Mouse (Mus musculus) midbrain, embryonic 14.5 days (tissue): Measurements from ENCODE around the gene Sgpp2. TPM values are rescaled to one million over a fixed set of nuclear protein-coding genes. Genes with fewer than 3 reads are reported as not detected.

Source experiments
- ATAC-seq: fragments of 200-750 bp; cut with Nextera tagmentation; 2 replicates; pipeline ENCODE4 v1.8.0; 2017; ENCODE audit warnings: moderate number of reproducible peaks, moderate library complexity; ENCODE audit not compliant: low FRiP score, low TSS enrichment
- DNase-seq: peaks from one replicate; pipeline ENCODE4 v3.0.0-alpha.2; 2015
- H3K27ac ChIP-seq: fragments of 300-500 bp; sonication (generic); replicated peaks from 2 replicates; pipeline ENCODE4 v1.5.1; 2014; ENCODE audit warnings: mild to moderate bottlenecking, low read depth, low read length, moderate library complexity
- H3K27me3 ChIP-seq: fragments of 300-500 bp; sonication (generic); 2 replicates; pipeline ENCODE4 v1.6.1; 2014; ENCODE audit warnings: low read length, control low read depth, mixed read lengths; ENCODE audit not compliant: control insufficient read depth, insufficient read depth
- H3K36me3 ChIP-seq: fragments of 300-500 bp; sonication (generic); 2 replicates; pipeline ENCODE4 v1.6.1; 2014; ENCODE audit warnings: low read length, control low read depth; ENCODE audit not compliant: control insufficient read depth, insufficient read depth
- H3K4me1 ChIP-seq: fragments of 300-500 bp; sonication (generic); 2 replicates; pipeline ENCODE4 v1.6.1; 2014; ENCODE audit warnings: mild to moderate bottlenecking, antibody characterized with exemption, low read length, control low read depth; ENCODE audit not compliant: control insufficient read depth, insufficient read depth
- H3K4me2 ChIP-seq: fragments of 300-500 bp; sonication (generic); 2 replicates; pipeline ENCODE4 v1.6.1; 2014; ENCODE audit warnings: mild to moderate bottlenecking, low read length, moderate library complexity
- H3K4me3 ChIP-seq: fragments of 300-500 bp; sonication (generic); replicated peaks from 2 replicates; pipeline ENCODE4 v1.5.1; 2014; ENCODE audit warnings: low read depth, low read length
- H3K9ac ChIP-seq: fragments of 300-500 bp; sonication (generic); replicated peaks from 2 replicates; pipeline ENCODE4 v1.6.1; 2014; ENCODE audit warnings: mild to moderate bottlenecking, low read length, moderate library complexity
- H3K9me3 ChIP-seq: fragments of 300-500 bp; sonication (generic); 2 replicates; pipeline ENCODE4 v1.6.1; 2016; ENCODE audit warnings: low read length, control low read depth, mixed read lengths; ENCODE audit not compliant: control insufficient read depth
- WGBS: fragments of 180-500 bp; shearing (Covaris S2); extraction: QIAGEN DNeasy Blood & Tissue Kit; methylation state at CpG from one replicate; pipeline ENCODE4 v1.1.7; 2014; 5-methylcytosine and 5-hydroxymethylcytosine counted together
- polyA plus RNA-seq: library from polyadenylated mRNA; unstranded; fragments of >200 nt; fragmentation: Nextera tagmentation; extraction: Ambion mirVana; gene quantifications from 2 replicates; pipeline ENCODE4 v1.2.1, GENCODE M21; 2014

Sgpp2 gene
- polyA plus RNA-seq, 1 experiment from 2014 or later = 1.5 TPM

DNA sequence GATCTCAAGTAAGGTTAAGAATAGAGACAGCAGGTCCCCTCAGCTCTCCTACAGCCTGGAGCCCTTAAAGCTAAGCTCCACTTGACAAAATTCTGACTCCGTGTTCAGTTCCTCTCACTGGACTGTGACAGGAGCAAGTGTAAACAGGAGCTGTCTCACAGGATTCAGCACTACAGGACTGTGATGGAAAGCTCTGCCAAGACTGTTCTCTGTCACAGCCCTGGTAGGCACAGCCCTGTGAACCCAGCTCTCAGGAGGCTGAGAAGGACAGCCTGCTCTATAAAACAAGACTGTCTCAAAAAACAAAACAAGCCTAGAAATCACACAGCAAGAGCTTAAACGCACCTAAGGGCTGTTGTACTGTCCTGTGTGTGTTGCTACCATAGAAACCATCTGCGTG is 127.0 kb downstream of the Sgpp2 start:
- WGBS = 80% methylated on average over 3 of the region's 3 CpGs
- H3K27me3 ChIP-seq = no peaks in the 10 kb centered on the region
- ATAC-seq = no peak
- H3K9me3 ChIP-seq = no peaks in the 10 kb centered on the region
- peaks cover 17% of the 10 kb centered on the region for H3K36me3 ChIP-seq
- DNase-seq = no peak
- no peak overlapping the region for H3K9ac ChIP-seq
- no peak overlapping the region for H3K4me3 ChIP-seq
- no peaks in the 10 kb centered on the region for H3K4me1 ChIP-seq
- no peak overlapping the region for H3K27ac ChIP-seq
- H3K4me2 ChIP-seq = no peak overlapping the region

- H3K27me3 ChIP-seq = no peaks in the 10 kb centered on the region
- H3K9me3 ChIP-seq = no peaks in the 10 kb centered on the region
- peaks cover 45% of the 10 kb centered on the region for H3K36me3 ChIP-seq
- ATAC-seq (no peak), DNase-seq (no peak)
- no peak overlapping the region for H3K9ac ChIP-seq
- no peaks in the 10 kb centered on the region for H3K4me1 ChIP-seq
- 95% methylated on average over 8 of the region's 8 CpGs for WGBS
- H3K27ac ChIP-seq = no peak overlapping the region
- no peak overlapping the region for H3K4me3 ChIP-seq
- no peak overlapping the region for H3K4me2 ChIP-seq
These were observed 130.6 kb downstream of the Sgpp2 start for GRCm38 (mm10) chr1:78440716-78441115.

- no peak overlapping the region for H3K27ac ChIP-seq
- no peak overlapping the region for H3K4me3 ChIP-seq
- no peak overlapping the region for H3K9ac ChIP-seq
- H3K36me3 ChIP-seq = peaks cover 45% of the 10 kb centered on the region
- no peaks in the 10 kb centered on the region for H3K4me1 ChIP-seq
- no peaks in the 10 kb centered on the region for H3K9me3 ChIP-seq
- no peak overlapping the region for H3K4me2 ChIP-seq
- WGBS = 96% methylated on average over 7 of the region's 7 CpGs
- DNase-seq = no peak
- H3K27me3 ChIP-seq = no peaks in the 10 kb centered on the region
- no peak for ATAC-seq
These were observed 132.9 kb downstream of the Sgpp2 start for GRCm38 (mm10) chr1:78443056-78443455.

DNA sequence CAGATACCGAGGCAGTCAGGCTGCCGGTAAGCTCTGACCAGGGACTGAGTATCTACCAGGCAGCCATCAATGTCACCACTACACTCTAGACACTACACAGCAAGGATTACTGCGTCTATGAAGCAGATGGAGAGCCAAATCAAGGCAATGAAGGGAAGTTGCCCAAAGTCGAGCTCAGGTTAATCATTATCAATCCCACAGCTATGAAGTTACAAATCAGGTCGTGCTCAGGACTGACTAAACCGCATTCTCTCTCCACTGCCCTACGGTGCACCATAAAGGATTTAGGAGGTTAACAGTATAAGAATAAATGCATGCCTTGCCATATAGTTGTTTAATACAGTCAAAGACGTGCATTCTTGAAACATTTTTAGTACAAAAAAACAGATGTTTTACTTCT is 136.1 kb downstream of the Sgpp2 start:
- Histone ChIP-seq H3K4me3 (no peak overlapping the region), H3K27me3 (no peaks in the 10 kb centered on the region), H3K4me1 (no peaks in the 10 kb centered on the region), H3K9ac (no peak overlapping the region), H3K4me2 (no peak overlapping the region), H3K36me3 (peaks cover 48% of the 10 kb centered on the region), H3K9me3 (no peaks in the 10 kb centered on the region), H3K27ac (no peak overlapping the region)
- 91% methylated on average over 8 of the region's 8 CpGs for WGBS
- no peak for ATAC-seq
- DNase-seq = no peak

DNA sequence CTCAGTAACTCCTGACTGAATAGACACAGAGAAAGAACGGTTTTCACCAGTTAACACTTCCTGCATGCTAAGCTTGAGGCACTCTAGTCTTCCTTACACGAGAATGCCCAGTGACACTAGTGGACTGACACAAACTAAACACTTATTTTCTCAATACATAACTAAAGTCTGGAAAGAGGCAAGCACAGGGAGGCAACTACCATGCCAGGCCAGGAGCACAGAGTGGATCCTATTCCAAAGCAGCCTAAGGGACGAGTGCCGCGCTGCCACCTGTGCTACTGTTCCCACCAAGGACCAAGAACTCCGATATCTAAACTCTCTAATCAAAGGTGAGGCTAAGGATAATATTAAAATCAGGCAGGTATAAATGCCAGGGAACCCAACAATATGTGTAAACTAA is 136.6 kb downstream of the Sgpp2 start:
- Histone ChIP-seq H3K4me3 (no peak overlapping the region), H3K9ac (no peak overlapping the region), H3K9me3 (no peaks in the 10 kb centered on the region), H3K27me3 (no peaks in the 10 kb centered on the region), H3K4me1 (no peaks in the 10 kb centered on the region), H3K36me3 (peaks cover 50% of the 10 kb centered on the region), H3K4me2 (no peak overlapping the region), H3K27ac (no peak overlapping the region)
- WGBS = 94% methylated on average over 6 of the region's 6 CpGs
- no peak for ATAC-seq
- DNase-seq = no peak

- ATAC-seq (no peak), DNase-seq (no peak)
- Histone ChIP-seq H3K9ac (no peak overlapping the region), H3K27me3 (no peaks in the 10 kb centered on the region), H3K36me3 (peaks cover 45% of the 10 kb centered on the region), H3K4me1 (no peaks in the 10 kb centered on the region), H3K4me2 (no peak overlapping the region), H3K27ac (no peak overlapping the region), H3K9me3 (no peaks in the 10 kb centered on the region), H3K4me3 (no peak overlapping the region)
- WGBS = 60% methylated on average over 1 of the region's 1 CpGs
These were observed 137.9 kb downstream of the Sgpp2 start for GRCm38 (mm10) chr1:78448091-78448490.

GRCm38 (mm10) chr1:78451070-78451854 is 141.1 kb downstream of the Sgpp2 start:
- H3K27ac ChIP-seq = no peak overlapping the region
- no peaks in the 10 kb centered on the region for H3K9me3 ChIP-seq
- no peaks in the 10 kb centered on the region for H3K4me1 ChIP-seq
- H3K27me3 ChIP-seq = no peaks in the 10 kb centered on the region
- DNase-seq (no peak), ATAC-seq (no peak)
- WGBS = 79% methylated on average over 12 of the region's 12 CpGs
- peaks cover 43% of the 10 kb centered on the region for H3K36me3 ChIP-seq
- H3K4me3 ChIP-seq = no peak overlapping the region
- H3K9ac ChIP-seq = no peak overlapping the region
- H3K4me2 ChIP-seq = no peak overlapping the region

DNA sequence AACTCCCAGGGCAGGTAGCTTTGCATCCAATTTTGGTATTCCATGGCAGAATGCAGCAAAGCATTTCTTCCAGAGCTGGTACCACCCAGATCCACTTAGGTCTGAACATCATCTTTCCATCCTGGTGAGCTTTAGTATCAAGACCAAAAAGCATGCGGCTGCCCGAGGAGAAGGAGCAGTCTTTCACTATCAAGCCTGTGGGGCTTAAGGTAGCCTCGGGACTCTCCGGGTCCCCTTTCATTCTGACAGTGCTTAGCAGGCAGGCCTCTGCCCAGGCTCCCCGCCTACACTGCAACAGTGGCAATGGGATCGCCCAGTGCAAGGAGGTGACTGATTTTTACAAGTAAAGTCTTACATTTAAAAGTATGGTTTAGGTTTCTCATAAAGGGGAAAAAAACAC is 142.4 kb downstream of the Sgpp2 start:
- H3K9me3 ChIP-seq = no peaks in the 10 kb centered on the region
- H3K27ac ChIP-seq = no peak overlapping the region
- ATAC-seq = no peak
- H3K27me3 ChIP-seq = no peaks in the 10 kb centered on the region
- H3K4me2 ChIP-seq = no peak overlapping the region
- no peak overlapping the region for H3K9ac ChIP-seq
- H3K4me3 ChIP-seq = no peak overlapping the region
- H3K4me1 ChIP-seq = no peaks in the 10 kb centered on the region
- DNase-seq = no peak
- WGBS = 91% methylated on average over 6 of the region's 6 CpGs
- H3K36me3 ChIP-seq = peaks cover 48% of the 10 kb centered on the region

- no peak overlapping the region for H3K4me2 ChIP-seq
- H3K36me3 ChIP-seq = peaks cover 56% of the 10 kb centered on the region
- H3K27me3 ChIP-seq = no peaks in the 10 kb centered on the region
- 89% methylated on average over 8 of the region's 8 CpGs for WGBS
- H3K4me1 ChIP-seq = no peaks in the 10 kb centered on the region
- no peak overlapping the region for H3K9ac ChIP-seq
- ATAC-seq = no peak
- H3K4me3 ChIP-seq = no peak overlapping the region
- no peak for DNase-seq
- H3K27ac ChIP-seq = no peak overlapping the region
- no peaks in the 10 kb centered on the region for H3K9me3 ChIP-seq
These were observed 143.7 kb downstream of the Sgpp2 start for GRCm38 (mm10) chr1:78453886-78454285.
